Mouse (Mus musculus) lung, adult 2 months (tissue): Measurements from ENCODE around the gene Olfr460.

ENCODE experiments used
- CTCF ChIP-seq: fragments of 200-500 bp; IDR thresholded peaks from 2 replicates; pipeline ENCODE4 v1.5.1; 2011; ENCODE audit warnings: mild to moderate bottlenecking, low read length, control low read depth; ENCODE audit not compliant: insufficient read depth
- POLR2A ChIP-seq: fragments of 200-500 bp; IDR thresholded peaks from 2 replicates; pipeline ENCODE4 v1.6.1; 2011; ENCODE audit warnings: low read depth, mild to moderate bottlenecking, control low read depth, low read length, borderline replicate concordance; ENCODE audit errors: extremely low read depth

DNA sequence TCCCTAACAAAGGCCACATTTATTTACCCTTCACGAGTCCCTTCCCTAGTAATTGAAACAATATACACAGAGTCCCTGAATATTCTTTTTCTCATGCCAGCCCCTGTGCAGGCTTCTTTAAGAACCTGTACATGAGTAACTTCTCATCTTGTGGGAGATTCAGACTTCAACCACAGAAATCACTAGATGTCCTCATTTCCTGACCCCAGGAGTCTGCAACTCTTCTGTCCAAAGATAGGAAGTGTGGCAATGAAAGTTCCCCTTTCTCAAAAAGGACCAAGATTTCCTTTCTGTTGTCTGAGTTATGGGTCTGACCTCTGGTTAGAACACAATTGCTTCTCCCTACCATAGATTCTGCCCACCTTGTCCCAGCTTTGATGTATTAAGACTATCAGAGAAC, 7.0 kb downstream of the Olfr460 start:
- TF ChIP-seq CTCF (no peak), POLR2A (no peak)
